Mouse (Mus musculus) bone marrow macrophage, adult 2 months (primary cell): ENCODE measurements around the gene Epha3.

Experiments
- CTCF ChIP-seq: IDR thresholded peaks from 2 replicates; pipeline ENCODE4 v1.5.1; 2012; ENCODE audit warnings: low read depth, mild to moderate bottlenecking, low read length, moderate library complexity
- POLR2A ChIP-seq: IDR thresholded peaks from 2 replicates; pipeline ENCODE4 v1.6.1; 2012; ENCODE audit warnings: mild to moderate bottlenecking, low read depth, low read length, borderline replicate concordance

DNA sequence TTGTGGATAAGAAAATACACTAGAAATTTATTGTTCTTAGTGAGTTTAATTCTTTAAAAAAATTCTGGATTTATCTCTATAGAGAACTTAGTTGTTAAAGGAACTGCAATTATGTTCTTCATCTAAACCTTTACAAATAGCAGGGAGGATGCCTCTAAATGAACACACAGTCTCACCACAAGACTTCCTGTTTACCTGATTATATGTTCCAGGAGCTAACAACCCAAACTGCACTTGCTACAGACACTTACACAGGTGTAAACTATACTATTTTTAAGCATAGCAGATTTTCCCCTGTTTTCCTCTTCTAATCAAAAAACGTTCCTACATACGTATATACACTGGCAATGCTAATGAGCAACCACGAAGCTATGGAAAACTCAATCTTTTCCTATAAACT lies 13.7 kb downstream of the Epha3 start:
- TF ChIP-seq POLR2A (no peak), CTCF (no peak)
